Mouse (Mus musculus): ENCODE measurements around the gene Bicc1. TPM values are rescaled to one million over a fixed set of nuclear protein-coding genes. Genes with fewer than 3 reads are reported as not detected.

The Bicc1 gene
- polyA plus RNA-seq, 1 experiment from 2014 or later = 37.5 TPM

GRCm38 (mm10) chr10:70902751-70903485 lies 256.6 kb downstream of the Bicc1 start:
- H3K36me3 ChIP-seq = no peaks in the 10 kb centered on the region
- ATAC-seq (ENCODE audit: insufficient number of reproducible peaks, low FRiP score, low TSS enrichment, low read depth) = no peak
- H3K9me3 ChIP-seq (replicated peaks) = no peaks in the 10 kb centered on the region
- H3K9ac ChIP-seq = no peak overlapping the region
- H3K4me3 ChIP-seq (replicated peaks) = no peak overlapping the region
- H3K4me2 ChIP-seq (replicated peaks) = no peak overlapping the region
- H3K27ac ChIP-seq (replicated peaks) = no peak overlapping the region
- no peaks in the 10 kb centered on the region for H3K27me3 ChIP-seq
- WGBS = 54% methylated on average over 5 of the region's 5 CpGs
- H3K4me1 ChIP-seq = no peaks in the 10 kb centered on the region

- ATAC-seq (ENCODE audit: insufficient number of reproducible peaks, low FRiP score, low TSS enrichment, low read depth) = no peak
- Histone ChIP-seq H3K9me3 (replicated peaks) (no peaks in the 10 kb centered on the region), H3K4me2 (replicated peaks) (no peak overlapping the region), H3K36me3 (no peaks in the 10 kb centered on the region), H3K27ac (replicated peaks) (no peak overlapping the region), H3K4me3 (replicated peaks) (no peak overlapping the region), H3K27me3 (no peaks in the 10 kb centered on the region), H3K9ac (no peak overlapping the region), H3K4me1 (no peaks in the 10 kb centered on the region)
- 86% methylated on average over 11 of the region's 11 CpGs for WGBS
These were observed 258.2 kb downstream of the Bicc1 start for GRCm38 (mm10) chr10:70901193-70901875.

DNA sequence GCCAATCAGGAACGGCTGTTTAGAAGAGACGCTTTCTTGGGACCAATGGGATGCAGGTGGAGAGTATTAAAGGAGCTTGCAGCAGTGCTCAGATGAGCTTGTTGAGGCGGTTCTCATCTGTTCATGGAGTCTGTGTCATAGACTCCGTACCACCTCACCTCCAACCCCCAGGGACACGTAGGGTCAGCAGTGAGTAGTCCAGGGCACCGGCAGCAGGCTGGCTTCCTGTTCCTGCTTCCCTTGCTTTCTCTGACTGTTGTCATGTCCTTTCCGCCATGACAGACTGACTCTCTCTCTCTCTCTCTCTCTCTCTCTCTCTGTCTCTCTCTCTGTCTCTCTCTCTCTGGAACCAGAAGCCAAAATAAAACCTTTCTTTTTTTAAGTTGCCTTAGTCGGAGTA lies 263.6 kb downstream of the Bicc1 start:
- Histone ChIP-seq H3K9ac (no peak overlapping the region), H3K4me1 (no peaks in the 10 kb centered on the region), H3K36me3 (no peaks in the 10 kb centered on the region), H3K27ac (replicated peaks) (no peak overlapping the region), H3K4me2 (replicated peaks) (no peak overlapping the region), H3K9me3 (replicated peaks) (no peaks in the 10 kb centered on the region), H3K27me3 (no peaks in the 10 kb centered on the region), H3K4me3 (replicated peaks) (no peak overlapping the region)
- no peak for ATAC-seq (ENCODE audit: insufficient number of reproducible peaks, low FRiP score, low TSS enrichment, low read depth)
- WGBS = 76% methylated on average over 8 of the region's 8 CpGs

DNA sequence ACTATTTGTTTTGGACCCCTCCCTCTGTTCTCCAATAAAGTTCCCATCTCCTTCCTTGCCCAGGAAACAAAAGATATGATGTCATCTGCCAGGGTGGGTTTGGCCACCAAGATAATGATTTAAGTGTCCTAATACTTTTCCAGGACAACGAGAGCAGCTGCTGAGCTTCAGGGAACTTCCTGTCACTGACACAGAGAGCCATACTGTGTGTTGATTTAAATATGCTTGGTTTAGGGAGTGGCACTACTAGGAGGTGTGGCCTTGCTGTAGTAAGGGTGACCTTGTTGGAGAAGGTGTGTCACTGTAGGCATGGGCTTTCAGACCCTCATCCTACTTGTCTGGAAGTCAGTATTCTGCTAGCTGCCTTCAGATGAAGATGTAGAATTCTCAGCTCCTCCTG lies 281.5 kb downstream of the Bicc1 start:
- no peak for ATAC-seq (ENCODE audit: insufficient number of reproducible peaks, low FRiP score, low TSS enrichment, low read depth)
- 36% methylated on average over 1 of the region's 1 CpGs for WGBS
- H3K4me1 ChIP-seq = no peaks in the 10 kb centered on the region
- H3K9ac ChIP-seq = no peak overlapping the region
- H3K4me3 ChIP-seq (replicated peaks) = no peak overlapping the region
- no peaks in the 10 kb centered on the region for H3K27me3 ChIP-seq
- H3K9me3 ChIP-seq (replicated peaks) = no peaks in the 10 kb centered on the region
- H3K27ac ChIP-seq (replicated peaks) = no peak overlapping the region
- no peaks in the 10 kb centered on the region for H3K36me3 ChIP-seq
- no peak overlapping the region for H3K4me2 ChIP-seq (replicated peaks)

DNA sequence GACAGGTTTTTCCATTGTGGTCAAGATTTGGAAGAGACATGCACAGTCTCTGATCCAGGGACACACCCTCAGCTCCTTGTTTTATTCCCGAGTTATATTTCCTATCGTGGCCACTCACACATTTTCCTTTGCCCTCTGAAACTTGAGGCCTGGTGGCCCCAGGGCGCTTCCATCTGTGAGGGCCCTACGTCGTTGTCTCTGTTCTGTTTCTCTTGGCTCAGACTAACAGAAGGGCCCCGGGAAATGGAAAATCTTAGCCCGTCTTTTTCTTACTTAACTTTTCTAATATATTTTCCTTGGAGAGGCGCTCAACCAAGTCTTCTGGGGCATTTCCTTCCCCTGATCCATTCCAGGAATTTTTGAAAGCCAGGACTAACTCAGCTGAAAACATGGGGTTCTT lies 281.9 kb downstream of the Bicc1 start:
- Histone ChIP-seq H3K4me2 (replicated peaks) (no peak overlapping the region), H3K27me3 (no peaks in the 10 kb centered on the region), H3K9ac (no peak overlapping the region), H3K36me3 (no peaks in the 10 kb centered on the region), H3K4me3 (replicated peaks) (no peak overlapping the region), H3K27ac (replicated peaks) (no peak overlapping the region), H3K9me3 (replicated peaks) (no peaks in the 10 kb centered on the region), H3K4me1 (no peaks in the 10 kb centered on the region)
- WGBS = 41% methylated on average over 8 of the region's 8 CpGs
- ATAC-seq (ENCODE audit: insufficient number of reproducible peaks, low FRiP score, low TSS enrichment, low read depth) = no peak

- H3K9me3 ChIP-seq (replicated peaks) = no peaks in the 10 kb centered on the region
- H3K27ac ChIP-seq (replicated peaks) = no peak overlapping the region
- WGBS = 85% methylated on average over 9 of the region's 9 CpGs
- H3K36me3 ChIP-seq = no peaks in the 10 kb centered on the region
- H3K9ac ChIP-seq = no peak overlapping the region
- no peaks in the 10 kb centered on the region for H3K4me1 ChIP-seq
- no peak overlapping the region for H3K4me3 ChIP-seq (replicated peaks)
- H3K27me3 ChIP-seq = no peaks in the 10 kb centered on the region
- ATAC-seq (ENCODE audit: insufficient number of reproducible peaks, low FRiP score, low TSS enrichment, low read depth) = no peak
- H3K4me2 ChIP-seq (replicated peaks) = no peak overlapping the region
These were observed 283.0 kb downstream of the Bicc1 start for GRCm38 (mm10) chr10:70876522-70876921.

DNA sequence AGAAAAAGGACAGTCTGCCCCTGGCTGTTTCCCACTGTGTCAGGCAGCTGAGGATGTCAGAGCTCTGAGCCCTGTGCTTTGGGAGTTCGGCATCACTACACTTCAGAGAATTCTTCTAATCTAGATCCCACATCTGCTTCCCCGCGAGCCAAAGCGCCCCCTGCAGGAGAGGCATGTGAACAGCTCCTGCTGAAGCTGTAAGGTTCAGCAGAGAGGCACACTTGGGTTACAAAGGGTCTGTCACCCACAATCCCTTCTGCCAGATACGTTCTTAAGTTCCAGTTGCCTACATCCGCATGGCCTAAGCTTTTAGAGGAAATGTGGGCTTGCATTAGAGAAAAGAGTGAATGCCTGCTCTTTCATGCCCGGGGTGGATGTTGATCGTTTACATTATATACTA lies 283.4 kb downstream of the Bicc1 start:
- Histone ChIP-seq H3K36me3 (no peaks in the 10 kb centered on the region), H3K27me3 (no peaks in the 10 kb centered on the region), H3K27ac (replicated peaks) (no peak overlapping the region), H3K4me2 (replicated peaks) (no peak overlapping the region), H3K4me1 (no peaks in the 10 kb centered on the region), H3K9me3 (replicated peaks) (no peaks in the 10 kb centered on the region), H3K4me3 (replicated peaks) (no peak overlapping the region), H3K9ac (no peak overlapping the region)
- WGBS = 65% methylated on average over 8 of the region's 8 CpGs
- ATAC-seq (ENCODE audit: insufficient number of reproducible peaks, low FRiP score, low TSS enrichment, low read depth) = no peak

DNA sequence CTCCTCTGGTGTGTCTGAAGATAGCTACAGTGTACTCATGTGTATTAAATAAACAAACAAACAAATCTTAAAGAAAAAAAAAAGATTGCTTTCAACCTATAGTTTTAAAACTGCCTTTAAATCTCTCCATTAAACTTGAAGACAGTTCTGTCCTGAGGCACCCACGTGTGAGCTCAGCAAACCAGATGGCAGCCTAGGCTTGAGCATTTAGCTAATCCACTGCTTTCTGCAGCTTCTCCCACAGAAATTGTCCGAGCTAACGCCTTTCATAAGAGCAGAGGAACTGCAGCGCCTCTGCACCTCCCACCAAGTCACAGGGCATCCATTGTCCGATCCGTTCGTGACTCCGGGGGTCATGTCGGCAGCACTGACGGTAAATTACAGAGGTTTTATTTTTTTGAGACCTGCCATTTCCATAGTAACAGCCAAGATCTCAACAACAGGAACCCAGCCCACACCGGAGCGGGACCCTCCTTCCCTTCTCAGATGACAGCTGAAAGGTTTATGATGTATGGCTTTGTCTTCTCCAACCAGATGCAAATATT lies 284.4 kb downstream of the Bicc1 start:
- Histone ChIP-seq H3K4me3 (replicated peaks) (no peak overlapping the region), H3K27me3 (no peaks in the 10 kb centered on the region), H3K4me2 (replicated peaks) (no peak overlapping the region), H3K27ac (replicated peaks) (no peak overlapping the region), H3K4me1 (no peaks in the 10 kb centered on the region), H3K36me3 (no peaks in the 10 kb centered on the region), H3K9ac (no peak overlapping the region), H3K9me3 (replicated peaks) (no peaks in the 10 kb centered on the region)
- ATAC-seq (ENCODE audit: insufficient number of reproducible peaks, low FRiP score, low TSS enrichment, low read depth) = no peak
- 28% methylated on average over 12 of the region's 12 CpGs for WGBS

Other genes starting within 250 kb of the Bicc1 start
- gene Tfam, start 78.6 kb upstream of the Bicc1 start, polyA plus RNA-seq (2015; fragmentation: Nextera tagmentation; extraction: Ambion mirVana) = 56.6 and 61.6 TPM in 2 replicates
- gene Ube2d1, start 125.6 kb upstream of the Bicc1 start, polyA plus RNA-seq (2015; fragmentation: Nextera tagmentation; extraction: Ambion mirVana) = 54.9 and 61.5 TPM in 2 replicates
- 90.8 and 93.9 TPM in 2 replicates for gene Cisd1, start 185.3 kb upstream of the Bicc1 start, polyA plus RNA-seq (2015; fragmentation: Nextera tagmentation; extraction: Ambion mirVana)
- 10.0 and 10.4 TPM in 2 replicates for gene Ipmk, start 188.1 kb upstream of the Bicc1 start, polyA plus RNA-seq (2015; fragmentation: Nextera tagmentation; extraction: Ambion mirVana)